Mouse (Mus musculus) megakaryocyte, embryonic 14.5 days (primary cell): ENCODE results near the gene Trabd2b.

ENCODE experiments used
- FLI1 ChIP-seq: IDR thresholded peaks from 2 replicates; pipeline ENCODE4 v1.6.1; 2012; ENCODE audit warnings: low read length, inconsistent platforms, mixed read lengths
- GATA1 ChIP-seq: IDR thresholded peaks from 3 replicates; pipeline ENCODE4 v1.6.1; 2012; ENCODE audit warnings: mixed read lengths, low read length, inconsistent platforms, borderline replicate concordance

GRCm38 (mm10) chr4:114657933-114658332 lies 251.4 kb downstream of the Trabd2b start:
- no peak for TF ChIP-seq GATA1
- TF ChIP-seq FLI1, result no peak
